Mouse (Mus musculus) neural tube, embryonic 14.5 days (tissue): ENCODE data around the gene Fam173b. TPM values are rescaled to one million over a fixed set of nuclear protein-coding genes. Genes with fewer than 3 reads are reported as not detected.

Source experiments
- ATAC-seq: fragments of 200-750 bp; cut with Nextera tagmentation; 2 replicates; pipeline ENCODE4 v1.8.0; 2017; ENCODE audit warnings: low read depth, mild to moderate bottlenecking, moderate TSS enrichment, moderate library complexity
- H3K27ac ChIP-seq: fragments of 300-500 bp; sonication (generic); 2 replicates; pipeline ENCODE4 v1.5.1; 2014; ENCODE audit warnings: low read depth, mild to moderate bottlenecking, control low read depth, low read length, moderate library complexity, mixed read lengths
- H3K27me3 ChIP-seq: fragments of 300-500 bp; sonication (generic); 2 replicates; pipeline ENCODE4 v1.6.1; 2014; ENCODE audit warnings: low read length; ENCODE audit not compliant: control insufficient read depth, insufficient read depth
- H3K36me3 ChIP-seq: fragments of 300-500 bp; sonication (generic); 2 replicates; pipeline ENCODE4 v1.6.1; 2014; ENCODE audit warnings: low read length, mixed read lengths; ENCODE audit not compliant: control insufficient read depth, insufficient read depth
- H3K4me1 ChIP-seq: fragments of 300-500 bp; sonication (generic); 2 replicates; pipeline ENCODE4 v1.6.1; 2014; ENCODE audit warnings: low read length; ENCODE audit not compliant: control insufficient read depth, insufficient read depth
- H3K4me2 ChIP-seq: fragments of 300-500 bp; sonication (generic); 2 replicates; pipeline ENCODE4 v1.6.1; 2014; ENCODE audit warnings: mild to moderate bottlenecking, low read depth, low read length, control low read depth
- H3K4me3 ChIP-seq: fragments of 300-500 bp; sonication (generic); 2 replicates; pipeline ENCODE4 v1.5.1; 2014; ENCODE audit warnings: low read depth, low read length, control low read depth, mixed read lengths
- H3K9ac ChIP-seq: fragments of 300-500 bp; sonication (generic); replicated peaks from 2 replicates; pipeline ENCODE4 v1.6.1; 2014; ENCODE audit warnings: low read depth, mild to moderate bottlenecking, control low read depth, low read length, mixed read lengths
- H3K9me3 ChIP-seq: fragments of 300-500 bp; sonication (generic); 2 replicates; pipeline ENCODE4 v1.6.1; 2016; ENCODE audit warnings: low read length; ENCODE audit not compliant: control insufficient read depth
- WGBS: fragments of 180-500 bp; shearing (Covaris S2); extraction: QIAGEN DNeasy Blood & Tissue Kit; methylation state at CpG from one replicate; pipeline ENCODE4 v1.1.7; 2014; 5-methylcytosine and 5-hydroxymethylcytosine counted together
- polyA plus RNA-seq: library from polyadenylated mRNA; unstranded; fragments of >200 nt; fragmentation: Nextera tagmentation; extraction: Ambion mirVana; gene quantifications from 2 replicates; pipeline ENCODE4 v1.2.1, GENCODE M21; 2014

Gene Fam173b
- polyA plus RNA-seq, 1 experiment from 2014 or later = 10.2 TPM

DNA sequence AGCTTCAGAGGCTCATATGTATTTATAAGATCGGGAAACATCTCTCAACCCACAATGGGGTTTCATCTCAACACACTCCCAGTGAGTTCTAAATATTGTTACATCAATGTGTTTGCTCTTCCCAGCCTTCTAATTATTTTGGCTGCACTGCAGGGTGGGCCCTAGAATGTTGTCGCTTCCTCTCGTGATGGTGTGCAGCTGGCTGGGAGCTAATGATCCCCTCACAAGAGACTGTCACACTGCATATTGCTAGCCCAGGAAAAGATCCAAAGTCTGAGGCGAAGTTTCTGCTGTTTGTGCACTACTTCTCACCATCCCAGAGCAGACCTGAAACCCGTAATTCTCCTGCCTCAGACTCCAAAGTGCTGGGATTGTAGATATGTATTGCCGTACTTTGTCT lies 45.6 kb downstream of the Fam173b start:
- Histone ChIP-seq H3K4me1 (no peaks in the 10 kb centered on the region), H3K36me3 (no peaks in the 10 kb centered on the region), H3K27me3 (no peaks in the 10 kb centered on the region), H3K9ac (no peak overlapping the region), H3K9me3 (no peaks in the 10 kb centered on the region), H3K4me3 (no peak overlapping the region), H3K4me2 (no peak overlapping the region), H3K27ac (no peak overlapping the region)
- WGBS = 86% methylated on average over 6 of the region's 6 CpGs
- no peak for ATAC-seq

DNA sequence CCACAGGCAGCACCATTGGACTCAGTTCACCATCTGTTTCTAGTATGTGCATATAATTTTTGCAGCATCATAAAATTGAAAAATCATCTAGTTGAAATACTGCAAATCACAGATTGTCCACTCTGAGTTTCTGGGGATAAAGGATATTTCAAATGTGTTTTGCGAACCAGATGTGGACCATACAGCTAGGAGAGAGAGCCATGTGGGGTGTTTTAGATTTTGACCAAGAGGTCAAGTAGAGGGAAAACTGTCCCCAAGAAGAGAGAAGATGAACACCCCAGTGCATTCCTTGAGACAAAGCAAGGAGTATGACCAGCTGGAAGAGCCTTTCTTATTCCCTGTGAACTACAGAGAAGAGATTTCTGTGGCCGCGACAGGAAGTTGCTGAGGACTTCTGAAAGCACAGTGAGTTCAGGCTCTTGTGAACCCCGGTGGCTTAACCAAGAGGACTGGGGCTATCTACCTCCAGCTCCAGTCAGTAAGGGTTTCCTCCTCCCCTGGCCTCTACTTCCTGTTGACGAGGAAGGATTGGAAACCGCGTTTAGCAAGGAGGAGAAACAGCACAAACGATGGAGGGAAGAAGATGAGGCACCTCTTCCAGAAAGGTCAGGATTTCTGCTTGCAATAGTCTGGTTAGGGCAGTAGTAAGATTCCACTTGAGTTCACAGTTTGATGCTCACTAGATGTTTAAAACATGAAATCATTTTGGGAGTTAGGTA lies 46.4 kb downstream of the Fam173b start:
- no peaks in the 10 kb centered on the region for H3K4me1 ChIP-seq
- no peak overlapping the region for H3K4me3 ChIP-seq
- H3K27me3 ChIP-seq = no peaks in the 10 kb centered on the region
- H3K36me3 ChIP-seq = no peaks in the 10 kb centered on the region
- no peak overlapping the region for H3K4me2 ChIP-seq
- no peak overlapping the region for H3K9ac ChIP-seq
- H3K9me3 ChIP-seq = no peaks in the 10 kb centered on the region
- H3K27ac ChIP-seq = no peak overlapping the region
- 88% methylated on average over 8 of the region's 8 CpGs for WGBS
- no peak for ATAC-seq

DNA sequence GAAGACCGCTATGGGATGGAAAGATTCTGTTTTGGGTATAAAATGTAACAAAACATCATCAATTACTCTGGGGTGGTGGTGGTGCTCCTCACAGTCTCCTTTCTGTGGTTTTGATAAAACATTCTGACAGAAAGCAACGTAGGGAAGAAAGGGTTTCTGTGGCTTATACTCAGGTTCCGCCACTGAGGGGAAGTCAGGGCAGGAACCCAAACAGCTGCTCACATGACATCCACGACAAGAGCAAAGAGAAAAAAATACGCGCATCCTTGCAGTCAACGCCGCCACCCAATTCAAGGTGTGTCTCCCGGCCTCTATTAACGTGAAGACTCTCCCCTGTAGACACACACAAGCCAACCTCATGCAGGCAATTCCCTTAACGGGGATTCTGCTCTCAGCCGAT lies 48.0 kb downstream of the Fam173b start:
- H3K9me3 ChIP-seq = no peaks in the 10 kb centered on the region

DNA sequence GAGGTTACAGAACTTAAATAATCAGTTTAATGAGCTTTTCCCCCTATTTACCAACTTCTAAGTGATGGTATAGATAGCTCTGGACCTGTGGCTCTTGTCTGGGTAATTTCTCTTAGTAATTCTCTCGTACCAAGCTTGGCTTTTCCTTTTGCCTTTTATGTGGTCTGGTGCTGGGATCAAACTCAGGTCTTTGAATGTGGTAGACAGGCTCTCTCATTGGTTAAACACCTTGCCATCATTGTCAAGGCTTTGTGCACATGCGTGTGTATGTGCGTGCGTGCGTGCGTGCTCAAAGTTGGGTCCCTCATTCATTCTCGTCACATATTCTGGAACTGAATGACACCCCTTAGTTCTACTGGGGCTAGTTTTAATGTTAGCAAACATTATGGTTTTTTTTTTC lies 49.2 kb downstream of the Fam173b start:
- H3K4me3 ChIP-seq = no peak overlapping the region
- H3K36me3 ChIP-seq = no peaks in the 10 kb centered on the region
- H3K27ac ChIP-seq = no peak overlapping the region
- ATAC-seq = no peak
- H3K9me3 ChIP-seq = no peaks in the 10 kb centered on the region
- H3K27me3 ChIP-seq = no peaks in the 10 kb centered on the region
- no peak overlapping the region for H3K4me2 ChIP-seq
- no peaks in the 10 kb centered on the region for H3K4me1 ChIP-seq
- no peak overlapping the region for H3K9ac ChIP-seq
- 94% methylated on average over 7 of the region's 7 CpGs for WGBS

More for the DNA sequence above, 48.0 kb downstream of the Fam173b start:
- Histone ChIP-seq H3K27me3 (no peaks in the 10 kb centered on the region), H3K4me3 (no peak overlapping the region), H3K4me1 (no peaks in the 10 kb centered on the region), H3K36me3 (no peaks in the 10 kb centered on the region), H3K27ac (no peak overlapping the region), H3K4me2 (no peak overlapping the region), H3K9ac (no peak overlapping the region)
- 94% methylated on average over 12 of the region's 12 CpGs for WGBS
- no peak for ATAC-seq

DNA sequence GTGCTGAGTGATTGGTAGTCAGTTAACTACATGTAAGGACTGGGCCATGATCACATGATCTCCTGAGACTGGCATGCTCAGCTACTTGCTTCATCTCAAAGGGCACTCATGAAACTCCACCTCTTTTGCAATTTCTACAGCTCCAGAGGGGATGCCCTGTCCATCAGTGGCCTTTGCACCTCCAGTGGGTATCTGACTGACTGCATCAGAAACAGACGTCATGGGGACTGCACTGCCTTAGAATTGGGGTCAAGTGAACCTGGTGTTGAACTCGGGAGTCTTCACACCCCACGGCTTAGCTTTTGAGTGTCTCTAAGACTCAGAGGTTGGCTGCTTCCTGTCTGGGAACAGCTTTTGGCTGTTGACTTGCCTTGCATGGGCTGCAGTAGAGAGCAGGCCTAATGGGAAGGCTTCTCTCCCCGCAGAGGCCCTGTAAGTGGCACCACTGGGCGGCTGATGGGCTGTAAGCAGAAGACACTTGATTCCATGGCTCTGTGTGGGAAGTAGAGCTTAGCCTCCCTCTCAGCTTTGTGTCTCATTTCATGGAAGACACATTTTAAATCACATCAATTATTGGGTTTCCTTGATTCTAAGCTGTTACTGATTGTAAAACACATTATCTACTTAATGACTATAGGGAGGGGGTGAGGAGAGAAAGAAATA lies 58.6 kb downstream of the Fam173b start:
- H3K4me2 ChIP-seq = no peak overlapping the region
- H3K9me3 ChIP-seq = no peaks in the 10 kb centered on the region
- H3K27me3 ChIP-seq = no peaks in the 10 kb centered on the region
- 0 out of 2 replicates have a peak, but pooled peaks cover 4% of the 10 kb centered on the region for H3K4me1 ChIP-seq
- H3K4me3 ChIP-seq = no peak overlapping the region
- H3K9ac ChIP-seq = no peak overlapping the region
- WGBS = 77% methylated on average over 5 of the region's 5 CpGs
- H3K27ac ChIP-seq = no peak overlapping the region; the same call in 1 of the 2 replicates
- no peaks in the 10 kb centered on the region for H3K36me3 ChIP-seq
- peak; percentile 60 for ATAC-seq

DNA sequence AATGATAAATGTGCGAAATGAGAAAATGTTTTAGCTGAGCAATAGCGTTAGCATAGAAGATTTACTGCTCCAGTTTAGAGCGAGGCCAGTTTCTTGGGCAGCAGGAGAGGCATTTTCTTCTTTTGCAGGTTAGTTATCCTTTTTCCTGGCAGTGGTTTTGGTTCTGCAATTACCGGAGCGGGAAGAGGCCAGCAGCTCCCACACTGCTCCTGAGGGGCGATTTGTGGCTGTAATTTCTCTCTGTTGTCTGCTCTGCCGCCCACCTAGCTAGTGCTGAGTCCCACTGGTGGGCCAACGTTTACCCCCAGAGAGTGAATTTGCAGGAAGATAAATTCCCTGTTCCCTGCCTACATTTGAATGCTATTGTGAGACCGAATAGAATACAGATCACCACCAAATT lies 59.2 kb downstream of the Fam173b start:
- WGBS = 39% methylated on average over 9 of the region's 9 CpGs
- no peak overlapping the region for H3K9ac ChIP-seq
- H3K4me1 ChIP-seq = 0 out of 2 replicates have a peak, but pooled peaks cover 4% of the 10 kb centered on the region
- peak overlapping the region; percentile 72 for H3K27ac ChIP-seq
- no peaks in the 10 kb centered on the region for H3K9me3 ChIP-seq
- no peak overlapping the region for H3K4me3 ChIP-seq
- no peaks in the 10 kb centered on the region for H3K36me3 ChIP-seq
- H3K27me3 ChIP-seq = no peaks in the 10 kb centered on the region
- no peak overlapping the region for H3K4me2 ChIP-seq
- peak; percentile 70; the same call in 1 of the 2 replicates for ATAC-seq

DNA sequence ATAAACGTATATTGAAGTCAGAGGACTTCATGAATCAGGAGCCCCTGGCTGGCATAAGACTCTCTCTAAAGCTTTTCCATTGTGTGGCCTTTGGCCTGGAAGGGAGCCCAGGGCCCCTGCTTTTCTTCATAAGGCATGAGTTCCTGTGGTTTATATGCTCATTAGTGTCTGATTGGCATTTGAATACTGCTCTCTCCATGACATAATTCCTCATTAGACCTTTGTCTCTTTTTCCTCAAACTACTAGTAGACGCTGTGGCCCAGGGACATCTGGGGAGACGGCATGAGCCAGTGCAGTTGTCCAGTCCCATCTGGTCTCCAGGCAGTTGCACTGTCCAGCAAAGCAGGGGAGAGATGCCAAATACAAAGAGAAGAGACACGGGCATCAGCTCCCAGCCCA lies 60.1 kb downstream of the Fam173b start:
- 59% methylated on average over 4 of the region's 4 CpGs for whole genome bisulfite sequencing
- Histone ChIP-seq H3K4me1 (0 out of 2 replicates have a peak, but pooled peaks cover 4% of the 10 kb centered on the region), H3K4me3 (no peak overlapping the region), H3K9me3 (no peaks in the 10 kb centered on the region), H3K9ac (no peak overlapping the region), H3K27me3 (no peaks in the 10 kb centered on the region), H3K36me3 (no peaks in the 10 kb centered on the region), H3K27ac (no peak overlapping the region), H3K4me2 (no peak overlapping the region)
- no peak for ATAC-seq

DNA sequence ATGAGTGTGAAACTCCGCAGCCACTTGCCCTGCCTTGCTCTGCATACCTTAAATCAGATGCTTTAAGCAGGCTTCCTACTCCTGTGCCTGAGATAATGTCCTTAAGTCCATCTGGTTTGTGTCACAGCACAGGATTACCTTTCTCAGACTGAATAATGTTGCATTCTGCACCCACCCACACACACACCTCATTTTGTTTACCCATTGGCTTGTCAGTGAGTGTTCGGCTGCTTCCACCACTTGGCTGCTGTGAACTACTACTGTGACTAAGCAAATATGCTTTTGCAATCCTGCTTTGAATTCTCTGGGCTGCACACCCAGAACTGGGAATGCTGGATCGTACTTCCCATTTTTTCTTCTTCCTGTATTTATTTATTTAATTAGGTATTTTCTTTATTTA lies 61.4 kb downstream of the Fam173b start:
- Histone ChIP-seq H3K4me3 (no peak overlapping the region), H3K9ac (no peak overlapping the region), H3K4me1 (0 out of 2 replicates have a peak, but pooled peaks cover 4% of the 10 kb centered on the region), H3K27me3 (no peaks in the 10 kb centered on the region), H3K36me3 (no peaks in the 10 kb centered on the region), H3K27ac (no peak overlapping the region), H3K4me2 (no peak overlapping the region), H3K9me3 (no peaks in the 10 kb centered on the region)
- WGBS = 91% methylated on average over 3 of the region's 3 CpGs
- ATAC-seq = no peak
